Mouse (Mus musculus) CH12.LX (cell line): ENCODE measurements around the gene Map2k6. TPM values are rescaled to one million over a fixed set of nuclear protein-coding genes. Genes with fewer than 3 reads are reported as not detected.

Experiments
- DNase-seq: peaks from one replicate; pipeline ENCODE4 v3.0.0-alpha.2; 2013; ENCODE audit errors: extremely low read depth
- H3K27ac ChIP-seq: 2 replicates; pipeline ENCODE4 v1.5.1; 2012; ENCODE audit warnings: low read depth, mild to moderate bottlenecking, control low read depth, moderate library complexity; ENCODE audit not compliant: insufficient read depth
- H3K27me3 ChIP-seq: replicated peaks from 2 replicates; pipeline ENCODE3; 2012; ENCODE audit warnings: inconsistent platforms
- H3K36me3 ChIP-seq, 2 experiments: replicated peaks in 1 of 2; 2 replicates each; pipeline versions ENCODE3 to v1.6.1; 2012; ENCODE audit warnings: inconsistent platforms in 1 of 2, low read length in 1 of 2, mild to moderate bottlenecking in 1 of 2, mixed read lengths in 1 of 2, moderate library complexity in 1 of 2; ENCODE audit not compliant: control insufficient read depth in 1 of 2, insufficient read depth in 1 of 2
- H3K4me1 ChIP-seq, 2 experiments: 2 replicates each; pipeline ENCODE4 v1.6.1; 2012; ENCODE audit warnings: inconsistent platforms in 1 of 2, moderate library complexity in 1 of 2; ENCODE audit not compliant: insufficient read depth in 2 of 2, control insufficient read depth in 1 of 2
- H3K4me2 ChIP-seq: 2 replicates; pipeline ENCODE4 v1.6.1; 2012; ENCODE audit warnings: low read depth, mild to moderate bottlenecking, control low read depth; ENCODE audit not compliant: poor library complexity, insufficient read depth, severe bottlenecking
- H3K4me3 ChIP-seq, 3 experiments: fragments of 150-350 bp in 1 of 3; sonication (generic) in 1 of 3; replicated peaks in 1 of 3; 2 replicates each; pipeline versions ENCODE3 to v1.5.1; 2011 to 2012; ENCODE audit warnings: low read depth in 2 of 3, low read length in 2 of 3, mild to moderate bottlenecking in 2 of 3, moderate library complexity in 2 of 3, control low read depth in 1 of 3, improper control_type of control experiment in 1 of 3, inconsistent platforms in 1 of 3, mixed read lengths in 1 of 3; ENCODE audit not compliant: poor library complexity in 1 of 3
- H3K79me2 ChIP-seq: replicated peaks from 2 replicates; pipeline ENCODE4 v1.6.1; 2012; ENCODE audit warnings: mild to moderate bottlenecking, moderate library complexity; ENCODE audit not compliant: control insufficient read depth, poor library complexity, insufficient read depth, severe bottlenecking; ENCODE audit errors: extremely low read depth
- H3K9ac ChIP-seq: 2 replicates; pipeline ENCODE4 v1.6.1; 2012; ENCODE audit warnings: low read depth, mild to moderate bottlenecking, control low read depth, moderate library complexity; ENCODE audit not compliant: insufficient read depth
- H3K9me3 ChIP-seq: replicated peaks from 2 replicates; pipeline ENCODE3; 2012; ENCODE audit warnings: low read length, inconsistent platforms, mixed read lengths
- BHLHE40 ChIP-seq: IDR thresholded peaks from 2 replicates; pipeline ENCODE4 v1.6.1; 2011; ENCODE audit warnings: mild to moderate bottlenecking, low read depth, low read length, improper control_type of control experiment
- CHD1 ChIP-seq: IDR thresholded peaks from 2 replicates; pipeline ENCODE4 v1.6.1; 2012; ENCODE audit warnings: low read depth, low read length, improper control_type of control experiment, inconsistent platforms
- CHD2 ChIP-seq: IDR thresholded peaks from 2 replicates; pipeline ENCODE4 v1.6.1; 2011; ENCODE audit warnings: low read length, improper control_type of control experiment
- CTCF ChIP-seq, 2 experiments: IDR thresholded peaks in 1 of 2; conservative IDR thresholded peaks in 1 of 2; 2 replicates each; pipeline ENCODE4 v1.5.1; 2011 to 2012; ENCODE audit warnings: low read depth in 2 of 2, low read length in 2 of 2, improper control_type of control experiment in 1 of 2, inconsistent platforms in 1 of 2, mild to moderate bottlenecking in 1 of 2, moderate library complexity in 1 of 2
- E2F4 ChIP-seq: IDR thresholded peaks from 2 replicates; pipeline ENCODE4 v1.6.1; 2011; ENCODE audit warnings: low read depth, low read length, improper control_type of control experiment; ENCODE audit not compliant: insufficient replicate concordance
- ELF1 ChIP-seq: IDR thresholded peaks from 2 replicates; pipeline ENCODE4 v1.6.1; 2014; ENCODE audit warnings: low read depth, mild to moderate bottlenecking, inconsistent platforms, low read length, improper control_type of control experiment
- EP300 ChIP-seq: IDR thresholded peaks from 2 replicates; pipeline ENCODE4 v1.6.1; 2011; ENCODE audit warnings: low read length, improper control_type of control experiment
- ETS1 ChIP-seq: conservative IDR thresholded peaks from 2 replicates; pipeline ENCODE4 v1.6.1; 2012; ENCODE audit warnings: low read depth, mild to moderate bottlenecking, inconsistent platforms, low read length, improper control_type of control experiment, moderate library complexity
- GABPA ChIP-seq: IDR thresholded peaks from 2 replicates; pipeline ENCODE4 v1.6.1; 2012; ENCODE audit warnings: low read depth, low read length, improper control_type of control experiment, inconsistent platforms; ENCODE audit not compliant: insufficient replicate concordance
- HCFC1 ChIP-seq: IDR thresholded peaks from 2 replicates; pipeline ENCODE4 v1.6.1; 2012; ENCODE audit warnings: low read depth, mild to moderate bottlenecking, inconsistent platforms, low read length, improper control_type of control experiment
- IRF4 ChIP-seq: IDR thresholded peaks from 2 replicates; pipeline ENCODE4 v1.6.1; 2014; ENCODE audit warnings: low read depth, mild to moderate bottlenecking, inconsistent platforms, low read length, improper control_type of control experiment
- JUN ChIP-seq: IDR thresholded peaks from 2 replicates; pipeline ENCODE4 v1.6.1; 2011; ENCODE audit warnings: low read depth, mild to moderate bottlenecking, low read length, improper control_type of control experiment, moderate library complexity; ENCODE audit not compliant: insufficient read depth
- JUND ChIP-seq: conservative IDR thresholded peaks from 2 replicates; pipeline ENCODE4 v1.6.1; 2011; ENCODE audit warnings: low read depth, low read length, improper control_type of control experiment
- KAT2A ChIP-seq: IDR thresholded peaks from 2 replicates; pipeline ENCODE4 v1.6.1; 2012; ENCODE audit warnings: low read length, improper control_type of control experiment, inconsistent platforms; ENCODE audit not compliant: insufficient replicate concordance
- MAFK ChIP-seq: IDR thresholded peaks from 2 replicates; pipeline ENCODE4 v1.6.1; 2011; ENCODE audit warnings: low read length, improper control_type of control experiment; ENCODE audit not compliant: insufficient replicate concordance
- MAX ChIP-seq: IDR thresholded peaks from 2 replicates; pipeline ENCODE4 v1.6.1; 2011; ENCODE audit warnings: low read length, improper control_type of control experiment
- MAZ ChIP-seq: IDR thresholded peaks from 2 replicates; pipeline ENCODE4 v1.6.1; 2012; ENCODE audit warnings: low read depth, mild to moderate bottlenecking, inconsistent platforms, low read length, improper control_type of control experiment, moderate library complexity
- MEF2A ChIP-seq: IDR thresholded peaks from 2 replicates; pipeline ENCODE4 v1.6.1; 2014; ENCODE audit warnings: low read depth, mild to moderate bottlenecking, inconsistent platforms, low read length, improper control_type of control experiment, borderline replicate concordance
- MXI1 ChIP-seq: IDR thresholded peaks from 2 replicates; pipeline ENCODE4 v1.6.1; 2011; ENCODE audit warnings: mild to moderate bottlenecking, low read depth, low read length, improper control_type of control experiment
- MYC ChIP-seq: IDR thresholded peaks from 2 replicates; pipeline ENCODE4 v1.6.1; 2011; ENCODE audit warnings: low read depth, mild to moderate bottlenecking, improper control_type of control experiment, low read length
- NELFE ChIP-seq: IDR thresholded peaks from 2 replicates; pipeline ENCODE4 v1.6.1; 2011; ENCODE audit warnings: low read depth, low read length, improper control_type of control experiment
- NRF1 ChIP-seq: IDR thresholded peaks from 2 replicates; pipeline ENCODE4 v1.6.1; 2014; ENCODE audit warnings: low read depth, mild to moderate bottlenecking, inconsistent platforms, low read length, improper control_type of control experiment, moderate library complexity
- PAX5 ChIP-seq: IDR thresholded peaks from 2 replicates; pipeline ENCODE4 v1.6.1; 2012; ENCODE audit warnings: low read length, inconsistent platforms, mixed read lengths
- POLR2A ChIP-seq: IDR thresholded peaks from 2 replicates; pipeline ENCODE4 v1.6.1; 2011; ENCODE audit warnings: low read depth, mild to moderate bottlenecking, improper control_type of control experiment, low read length
- POLR2AphosphoS2 ChIP-seq: IDR thresholded peaks from 2 replicates; pipeline ENCODE4 v1.6.1; 2011; ENCODE audit warnings: low read depth, low read length, improper control_type of control experiment
- RAD21 ChIP-seq: IDR thresholded peaks from 2 replicates; pipeline ENCODE4 v1.6.1; 2011; ENCODE audit warnings: low read depth, mild to moderate bottlenecking, low read length, improper control_type of control experiment, moderate library complexity
- RCOR1 ChIP-seq: conservative IDR thresholded peaks from 2 replicates; pipeline ENCODE4 v1.6.1; 2012; ENCODE audit warnings: low read depth, mild to moderate bottlenecking, inconsistent platforms, low read length, improper control_type of control experiment
- SIN3A ChIP-seq: IDR thresholded peaks from 2 replicates; pipeline ENCODE4 v1.6.1; 2012; ENCODE audit warnings: low read length, improper control_type of control experiment, inconsistent platforms
- SMC3 ChIP-seq: IDR thresholded peaks from 2 replicates; pipeline ENCODE4 v1.6.1; 2011; ENCODE audit warnings: low read depth, low read length, improper control_type of control experiment
- TBP ChIP-seq: conservative IDR thresholded peaks from 2 replicates; pipeline ENCODE4 v1.6.1; 2011; ENCODE audit warnings: low read depth, low read length, improper control_type of control experiment
- TCF12 ChIP-seq: IDR thresholded peaks from 2 replicates; pipeline ENCODE4 v1.6.1; 2014; ENCODE audit warnings: low read depth, mild to moderate bottlenecking, inconsistent platforms, low read length, improper control_type of control experiment
- UBTF ChIP-seq: IDR thresholded peaks from 2 replicates; pipeline ENCODE4 v1.6.1; 2012; ENCODE audit warnings: low read depth, mild to moderate bottlenecking, inconsistent platforms, low read length, improper control_type of control experiment, moderate library complexity
- USF1 ChIP-seq: IDR thresholded peaks from 2 replicates; pipeline ENCODE4 v1.6.1; 2014; ENCODE audit warnings: low read depth, mild to moderate bottlenecking, inconsistent platforms, low read length, improper control_type of control experiment
- USF2 ChIP-seq: conservative IDR thresholded peaks from 2 replicates; pipeline ENCODE4 v1.6.1; 2011; ENCODE audit warnings: low read depth, low read length, improper control_type of control experiment
- ZC3H11A ChIP-seq: IDR thresholded peaks from 2 replicates; pipeline ENCODE4 v1.6.1; 2012; ENCODE audit warnings: low read depth, mild to moderate bottlenecking, inconsistent platforms, low read length, improper control_type of control experiment
- ZKSCAN1 ChIP-seq: IDR thresholded peaks from 2 replicates; pipeline ENCODE4 v1.6.1; 2012; ENCODE audit warnings: low read depth, inconsistent platforms, low read length, improper control_type of control experiment, borderline replicate concordance
- ZMIZ1 ChIP-seq: IDR thresholded peaks from 2 replicates; pipeline ENCODE4 v1.6.1; 2012; ENCODE audit warnings: low read depth, mild to moderate bottlenecking, inconsistent platforms, low read length, improper control_type of control experiment
- ZNF384 ChIP-seq: IDR thresholded peaks from 2 replicates; pipeline ENCODE4 v1.6.1; 2012; ENCODE audit warnings: low read depth, low read length, improper control_type of control experiment, inconsistent platforms
- dilution Hi-C: fragments of 300-500 bp; cut with MboI; formaldehyde crosslinking; loops from 2 replicates; pipeline ENCODE4 v1.14.3; 2020; ENCODE audit warnings: low sequenced_read_pairs; ENCODE audit not compliant: extremely low pct_unique_long_range_greater_than_20kb, extremely low pct_ligation_motif_present
- in situ Hi-C: fragments of 300-500 bp; cut with MboI; formaldehyde crosslinking; loops from 3 replicates; pipeline ENCODE4 v1.14.3; 2019; ENCODE audit warnings: low sequenced_read_pairs, low pct_ligation_motif_present, low pct_unique_long_range_greater_than_20kb, mixed read lengths
- polyA plus RNA-seq: library from polyadenylated mRNA; unstranded; fragments of >175 nt; gene quantifications from 2 replicates; pipeline ENCODE4 v1.2.1, GENCODE M21; 2012; ENCODE audit warnings: low read depth; ENCODE audit not compliant: insufficient read length
- total RNA-seq, 2 experiments: library from RNA; depleted of rRNA; stranded (reverse); fragments of 300-350 nt in 1 of 2; fragments of >200 nt in 1 of 2; gene quantifications; 2 replicates each; pipeline ENCODE4 v1.2.3; 2012 to 2014

Map2k6 gene
- total and polyA plus RNA-seq, 3 experiments: 16.8 to 21.9 (median 18.0) TPM

GRCm38 (mm10) chr11:110473495-110473894 lies 74.6 kb downstream of the Map2k6 start:
- DNase-seq: no peak
- peaks cover 29 to 47% of the 10 kb centered on the region in 2 experiments for H3K4me1 ChIP-seq
- H3K27ac ChIP-seq: peak overlapping the region; percentile 87; the same call in 1 of the 2 replicates
- dilution Hi-C loops: no loop called here
- TF ChIP-seq ZKSCAN1: no peak
- peak; percentile 89 for TF ChIP-seq MAFK
- TF ChIP-seq ELF1: no peak
- no peak for TF ChIP-seq MAZ
- TF ChIP-seq MEF2A: peak; percentile 75
- TF ChIP-seq ETS1: peak; percentile 44
- TF ChIP-seq PAX5: no peak
- 0 out of 2 replicates have a peak, but pooled peaks have one; percentile 60 for TF ChIP-seq IRF4
- no peak for TF ChIP-seq NELFE
- no peak for TF ChIP-seq CHD2
- TF ChIP-seq UBTF: no peak
- TF ChIP-seq POLR2AphosphoS2: no peak
- TF ChIP-seq SIN3A: no peak
- TF ChIP-seq BHLHE40: no peak
- peak; percentile 82 for TF ChIP-seq MAX
- no peak for TF ChIP-seq USF1
- no peak for TF ChIP-seq JUN
- peak; percentile 55; the same call in 1 of the 2 replicates for TF ChIP-seq TCF12
- TF ChIP-seq ZNF384: peak; percentile 78
- no peak for TF ChIP-seq GABPA
- TF ChIP-seq KAT2A: no peak
- 0 out of 2 replicates have a peak, but pooled peaks have one; percentile 13 for TF ChIP-seq MXI1
- no peak for TF ChIP-seq USF2
- TF ChIP-seq CTCF (conservative IDR thresholded peaks at IDR 0.05 in 1 of 2, IDR thresholded peaks at IDR 0.05 in 1 of 2; ENCODE audit: low read depth in 2 of 2, low read length in 2 of 2): no peak
- no peak for TF ChIP-seq E2F4
- no peak for TF ChIP-seq RAD21
- no peak for TF ChIP-seq NRF1
- peak; percentile 41; the same call in 1 of the 2 replicates for TF ChIP-seq POLR2A
- TF ChIP-seq CHD1: no peak
- peak; percentile 84 for TF ChIP-seq MYC
- TF ChIP-seq ZMIZ1: no peak; the same call in 1 of the 2 replicates
- no peak for TF ChIP-seq TBP
- no peak for TF ChIP-seq ZC3H11A
- TF ChIP-seq EP300: 0 out of 2 replicates have a peak, but pooled peaks have one; percentile 13
- TF ChIP-seq SMC3: no peak
- TF ChIP-seq HCFC1: no peak
- TF ChIP-seq JUND: no peak
- TF ChIP-seq RCOR1: no peak
- H3K4me2 ChIP-seq: peak overlapping the region; percentile 85
- H3K27me3 ChIP-seq: no peaks in the 10 kb centered on the region
- no peaks in the 10 kb centered on the region for H3K9me3 ChIP-seq
- H3K4me3 ChIP-seq: peak overlapping the region in 1 of 3 experiments; percentile 15
- H3K36me3 ChIP-seq: no peaks in the 10 kb centered on the region
- no peaks in the 10 kb centered on the region for H3K79me2 ChIP-seq
- in situ Hi-C loops: no loop called here
- H3K9ac ChIP-seq: peak overlapping the region; percentile 74
